Mouse (Mus musculus): ENCODE measurements at regions not wholly inside any gene's neighbourhood (a gene's known extent, or its start where the extent isn't known, plus 50 kb on each side); places are given as distances from the start of the nearest gene placed in this dataset.

- TF ChIP-seq POLR2A (IDR thresholded peaks at IDR 0.05; ENCODE audit: control insufficient read depth in 1 of 2, insufficient read depth in 1 of 2, low read depth in 1 of 2, low read length in 2 of 2, poor library complexity in 1 of 2) (no peak), HCFC1 (IDR thresholded peaks at IDR 0.05; ENCODE audit: low read depth, low read length) (no peak), UBTF (IDR thresholded peaks at IDR 0.05; ENCODE audit: borderline replicate concordance, insufficient read depth, low read depth, low read length) (no peak), E2F4 (IDR thresholded peaks at IDR 0.05; ENCODE audit: borderline replicate concordance, low read depth, low read length) (no peak), MYC (IDR thresholded peaks at IDR 0.05; ENCODE audit: low read depth, low read length) (no peak)
These were observed 151.7 kb downstream of the Snx10 start for GRCm38 (mm10) chr6:51675342-51675945.
